Mouse (Mus musculus) bone marrow, adult 2 months (tissue): ENCODE measurements around the gene Prr5l. TPM values are rescaled to one million over a fixed set of nuclear protein-coding genes. Genes with fewer than 3 reads are reported as not detected.
A peak's percentile ranks its signal among the peaks of the same experiment; 100 is the strongest.

Source experiments
- H3K27ac ChIP-seq: fragments of 200-500 bp; 2 replicates; pipeline ENCODE4 v1.5.1; 2012; ENCODE audit warnings: low read depth, mild to moderate bottlenecking, control low read depth, inconsistent platforms, low read length; ENCODE audit not compliant: control insufficient read depth, poor library complexity, insufficient read depth
- H3K4me1 ChIP-seq: fragments of 200-500 bp; 2 replicates; pipeline ENCODE4 v1.6.1; 2011; ENCODE audit warnings: low read length; ENCODE audit not compliant: control insufficient read depth, insufficient read depth
- H3K4me3 ChIP-seq: fragments of 200-500 bp; replicated peaks from 2 replicates; pipeline ENCODE3; 2011; ENCODE audit warnings: mild to moderate bottlenecking, low read depth, low read length, control low read depth; ENCODE audit not compliant: control insufficient read depth
- CTCF ChIP-seq: fragments of 200-500 bp; IDR thresholded peaks from 2 replicates; pipeline ENCODE4 v1.5.1; 2011; ENCODE audit warnings: low read length, control low read depth; ENCODE audit not compliant: control insufficient read depth, insufficient read depth
- POLR2A ChIP-seq: fragments of 200-500 bp; IDR thresholded peaks from 2 replicates; pipeline ENCODE4 v1.6.1; 2011; ENCODE audit warnings: low read depth, mild to moderate bottlenecking, control low read depth, low read length, borderline replicate concordance; ENCODE audit not compliant: control insufficient read depth
- WGBS: fragments of 180-500 bp; shearing (Covaris S2); methylation state at CpG from one replicate; pipeline ENCODE4 v1.1.7; 2018; 5-methylcytosine and 5-hydroxymethylcytosine counted together
- polyA plus RNA-seq: library from polyadenylated mRNA; stranded (reverse); fragments of >200 nt; gene quantifications from 2 replicates; pipeline ENCODE4 v1.2.4, GENCODE M21; 2011; ENCODE audit warnings: low replicate concordance; ENCODE audit not compliant: missing spikeins, insufficient read depth, insufficient read length

Prr5l gene
- polyA plus RNA-seq, 1 experiment: 8.4 TPM

- Histone ChIP-seq H3K4me3 (no peak overlapping the region), H3K27ac (no peak overlapping the region), H3K4me1 (no peaks in the 10 kb centered on the region; the same call in 1 of the 2 replicates)
- TF ChIP-seq POLR2A: no peak
- TF ChIP-seq CTCF: no peak
- WGBS: 66% methylated on average over 8 of the region's 8 CpGs
These were observed 72.1 kb downstream of the Prr5l start for GRCm38 (mm10) chr2:101810774-101811173.

DNA sequence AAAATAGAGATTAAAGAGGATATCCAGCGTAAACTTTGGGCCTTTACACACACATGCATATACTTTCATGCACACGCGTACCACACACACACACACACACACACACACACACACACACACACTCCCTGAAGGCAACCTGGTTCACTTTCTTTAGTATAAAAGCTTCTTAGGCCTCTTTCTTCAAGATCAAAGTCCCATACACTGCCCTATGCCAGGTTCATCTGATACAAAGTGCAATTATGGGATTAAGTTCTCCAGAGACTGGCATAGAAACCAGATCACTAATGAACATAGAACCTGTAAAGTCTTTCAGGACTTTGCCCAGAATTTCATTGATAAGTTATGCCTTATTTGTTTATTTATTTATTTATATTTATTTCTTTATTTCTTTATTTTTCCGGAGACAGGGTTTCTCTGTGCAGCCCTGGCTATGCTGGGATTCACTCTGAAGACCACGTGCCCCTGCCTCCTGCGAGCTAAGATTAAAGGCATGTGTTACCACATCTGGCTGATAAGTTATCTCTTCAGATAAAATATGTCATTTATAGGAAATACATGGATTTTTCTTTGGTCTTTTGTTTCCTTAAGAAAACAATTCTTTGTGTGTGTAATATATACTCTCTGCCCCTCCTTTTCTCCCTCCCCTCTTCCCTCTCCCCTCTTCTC is 73.1 kb downstream of the Prr5l start:
- WGBS: 81% methylated on average over 6 of the region's 6 CpGs
- Histone ChIP-seq H3K4me1 (no peaks in the 10 kb centered on the region; the same call in 1 of the 2 replicates), H3K27ac (no peak overlapping the region), H3K4me3 (no peak overlapping the region)
- no peak for TF ChIP-seq POLR2A
- TF ChIP-seq CTCF: no peak

- Histone ChIP-seq H3K4me3 (no peak overlapping the region), H3K4me1 (no peaks in the 10 kb centered on the region; the same call in 1 of the 2 replicates), H3K27ac (no peak overlapping the region)
- TF ChIP-seq POLR2A (no peak), CTCF (no peak)
- WGBS: 70% methylated on average over 5 of the region's 5 CpGs
These were observed 75.1 kb downstream of the Prr5l start for GRCm38 (mm10) chr2:101807756-101808155.

- 85% methylated on average over 6 of the region's 6 CpGs for WGBS
- Histone ChIP-seq H3K27ac (no peak overlapping the region), H3K4me1 (no peaks in the 10 kb centered on the region), H3K4me3 (no peak overlapping the region)
- no peak for TF ChIP-seq CTCF
- no peak for TF ChIP-seq POLR2A
These were observed 80.6 kb downstream of the Prr5l start for GRCm38 (mm10) chr2:101802240-101802639.

- WGBS: 4% methylated on average over 19 of the region's 19 CpGs
- TF ChIP-seq CTCF (no peak), POLR2A (no peak)
- H3K27ac ChIP-seq: no peak overlapping the region
- H3K4me1 ChIP-seq: no peaks in the 10 kb centered on the region
- peak overlapping the region; percentile 32 for H3K4me3 ChIP-seq
These were observed 85.0 kb downstream of the Prr5l start for GRCm38 (mm10) chr2:101797901-101798250.

GRCm38 (mm10) chr2:101797166-101797900 is 85.5 kb downstream of the Prr5l start:
- H3K4me1 ChIP-seq: no peaks in the 10 kb centered on the region; the same call in 1 of the 2 replicates
- under 1% methylated on average over 49 of the region's 49 CpGs for WGBS
- peak overlapping the region; percentile 33 for H3K4me3 ChIP-seq
- TF ChIP-seq CTCF: no peak
- no peak for TF ChIP-seq POLR2A
- H3K27ac ChIP-seq: no peak overlapping the region; the same call in 1 of the 2 replicates

DNA sequence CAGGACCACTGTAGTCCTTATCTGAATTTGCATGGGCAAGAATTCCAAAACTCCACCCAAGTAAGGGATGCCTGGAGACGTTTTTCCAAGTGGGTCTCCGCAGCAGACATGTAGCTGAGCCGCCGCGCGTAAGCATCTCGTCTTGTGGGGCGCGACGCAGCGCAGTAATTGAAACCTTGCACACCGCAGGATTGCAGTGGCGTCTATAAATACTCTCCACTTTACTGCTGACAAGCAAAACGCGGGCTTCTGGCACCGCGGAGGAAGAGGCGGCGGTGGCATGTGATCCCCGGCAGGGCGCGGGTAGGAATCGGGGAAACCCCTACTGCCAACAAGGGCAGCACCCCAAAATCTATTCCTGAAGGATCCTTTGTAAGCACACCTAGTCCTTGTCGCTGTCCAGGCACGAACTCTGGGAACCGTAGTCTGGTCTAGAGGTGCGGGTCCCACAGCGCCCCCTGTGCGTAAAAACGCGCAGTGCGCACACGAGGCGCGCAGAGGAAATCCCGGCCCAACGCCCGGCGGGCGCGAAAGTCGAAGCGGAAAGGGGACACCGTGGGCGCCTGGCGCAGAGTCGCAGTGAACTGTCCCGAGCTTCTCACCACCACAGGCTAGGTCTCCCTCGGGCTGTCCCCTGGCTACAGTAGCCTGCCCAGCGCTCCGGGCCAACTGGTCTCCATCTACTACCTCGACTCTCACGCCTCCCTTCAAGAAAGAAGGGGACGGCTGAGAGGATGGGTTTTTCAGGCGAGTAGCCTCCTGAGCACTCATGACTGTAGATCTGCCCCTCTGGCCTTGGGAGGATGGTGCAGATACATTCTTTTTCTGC is 86.3 kb downstream of the Prr5l start:
- WGBS: 1% methylated on average over 55 of the region's 55 CpGs
- TF ChIP-seq POLR2A (0 out of 2 replicates have a peak, but pooled peaks have one; percentile 17), CTCF (peak; percentile 70)
- no peaks in the 10 kb centered on the region; the same call in 1 of the 2 replicates for H3K4me1 ChIP-seq
- peak overlapping the region; percentile 44 for H3K4me3 ChIP-seq
- H3K27ac ChIP-seq: 0 out of 2 replicates have a peak overlapping the region, but pooled peaks have one; percentile 11

DNA sequence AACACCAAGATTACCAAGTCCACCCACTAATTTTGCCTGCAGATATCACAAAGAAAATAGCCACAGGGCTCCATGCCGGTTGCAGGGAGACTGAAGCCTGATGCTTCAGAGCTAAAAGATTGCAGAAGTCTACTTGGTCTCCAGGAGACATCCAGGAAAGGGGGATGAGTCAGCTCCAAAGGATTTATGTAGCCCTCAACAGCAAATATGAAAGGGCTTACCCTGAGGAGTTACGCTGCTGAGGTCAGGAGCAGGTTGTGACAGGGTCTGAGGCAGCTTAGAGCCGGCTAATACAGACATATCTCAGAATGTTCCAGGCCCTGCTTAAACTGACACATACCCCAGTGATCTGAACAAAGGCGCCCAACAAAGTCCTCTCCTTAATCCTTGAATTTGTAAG is 90.7 kb downstream of the Prr5l start:
- no peaks in the 10 kb centered on the region; the same call in 1 of the 2 replicates for H3K4me1 ChIP-seq
- 80% methylated on average over 4 of the region's 4 CpGs for WGBS
- H3K4me3 ChIP-seq: no peak overlapping the region
- TF ChIP-seq CTCF (no peak), POLR2A (no peak)
- no peak overlapping the region for H3K27ac ChIP-seq
